17 mouse cellular contexts compared by ENCODE assay signal in genomic region chr5:129550790-129551189, GRCm38 (mm10). TPM values are rescaled to one million over a fixed set of nuclear protein-coding genes. Genes with fewer than 3 reads are reported as not detected.
"Had no signal": no experiment of that assay in that cellular context is flagged by ENCODE, and none has a peak within 500 bp of the region (broad histone marks: within the 10 kb centered on the region; RNA-seq: fewer than 3 reads in every experiment).

No protein-coding gene starts in this region.

- H3K9me3 ChIP-seq: lung, embryonic 15.5 days; megakaryocyte, embryonic 14.5 days; midbrain, embryonic 13.5 days; midbrain, embryonic 15.5 days; neural tube, embryonic 12.5 days; stomach, embryonic 15.5 days had no signal

- H3K4me3 ChIP-seq: lung, embryonic 15.5 days; megakaryocyte, embryonic 14.5 days; midbrain, embryonic 13.5 days; midbrain, embryonic 15.5 days; neural tube, embryonic 12.5 days; stomach, embryonic 15.5 days had no signal

- H3K27me3 ChIP-seq: lung, embryonic 15.5 days; megakaryocyte, embryonic 14.5 days; midbrain, embryonic 13.5 days; midbrain, embryonic 15.5 days; neural tube, embryonic 12.5 days; stomach, embryonic 15.5 days had no signal

- H3K9ac ChIP-seq: lung, embryonic 15.5 days; midbrain, embryonic 13.5 days; midbrain, embryonic 15.5 days; neural tube, embryonic 12.5 days; stomach, embryonic 15.5 days had no signal

- ATAC-seq: lung, postnatal 0 days; midbrain, embryonic 13.5 days; midbrain, embryonic 15.5 days had no signal

- DNase-seq: lung, adult 2 months; lung, postnatal 14 days; lung, postnatal 36 days; right cerebral cortex, postnatal 14 days; thymus, adult 2 months; thymus, postnatal 25 days; thymus, postnatal 4 days had no signal

- H3K27ac ChIP-seq: lung, embryonic 15.5 days; macrophage; midbrain, embryonic 13.5 days; midbrain, embryonic 15.5 days; neural tube, embryonic 12.5 days; stomach, embryonic 15.5 days; stomach, postnatal 0 days had no signal

- H3K4me1 ChIP-seq: lung, embryonic 15.5 days; megakaryocyte, embryonic 14.5 days; midbrain, embryonic 13.5 days; midbrain, embryonic 15.5 days; neural tube, embryonic 12.5 days; stomach, embryonic 15.5 days had no signal

- H3K4me2 ChIP-seq: lung, embryonic 15.5 days; midbrain, embryonic 11.5 days; midbrain, embryonic 13.5 days; midbrain, embryonic 15.5 days; neural tube, embryonic 12.5 days; stomach, embryonic 15.5 days had no signal

RNA-seq across cellular contexts. Expression of gene Mmp17, which starts 33.2 kb away (rescaled TPM):
- polyA plus RNA-seq: macrophage had no signal
